Mouse (Mus musculus): ENCODE results near the gene 1700025C18Rik. TPM values are rescaled to one million over a fixed set of nuclear protein-coding genes. Genes with fewer than 3 reads are reported as not detected.
A peak's percentile ranks its signal among the peaks of the same experiment; 100 is the strongest.

1700025C18Rik gene
- polyA plus RNA-seq, 1 experiment, result 28.7 TPM

GRCm38 (mm10) chr2:165098861-165099260, 8.3 kb upstream of the 1700025C18Rik start:
- Histone ChIP-seq H3K4me1 (ENCODE audit: control insufficient read depth, insufficient read depth, low read length) (peaks cover 3% of the 10 kb centered on the region), H3K27me3 (ENCODE audit: control insufficient read depth, insufficient read depth, low read length) (no peaks in the 10 kb centered on the region), H3K4me3 (ENCODE audit: control insufficient read depth, low read depth, low read length) (no peak overlapping the region), H3K36me3 (ENCODE audit: control insufficient read depth, insufficient read depth, low read length) (no peaks in the 10 kb centered on the region), H3K27ac (ENCODE audit: control insufficient read depth, insufficient read depth, low read depth, low read length) (no peak overlapping the region)
- TF ChIP-seq POLR2A (IDR thresholded peaks at IDR 0.05; ENCODE audit: control insufficient read depth, low read depth, low read length) (no peak), CTCF (IDR thresholded peaks at IDR 0.05; ENCODE audit: control insufficient read depth, insufficient read depth, insufficient replicate concordance, low read depth, low read length) (no peak)

- Histone ChIP-seq H3K27ac (ENCODE audit: control insufficient read depth, insufficient read depth, low read depth, low read length) (no peak overlapping the region), H3K4me1 (ENCODE audit: control insufficient read depth, insufficient read depth, low read length) (peaks cover 3% of the 10 kb centered on the region), H3K36me3 (ENCODE audit: control insufficient read depth, insufficient read depth, low read length) (no peaks in the 10 kb centered on the region), H3K27me3 (ENCODE audit: control insufficient read depth, insufficient read depth, low read length) (no peaks in the 10 kb centered on the region), H3K4me3 (ENCODE audit: control insufficient read depth, low read depth, low read length) (no peak overlapping the region)
- TF ChIP-seq POLR2A (IDR thresholded peaks at IDR 0.05; ENCODE audit: control insufficient read depth, low read depth, low read length) (no peak), CTCF (IDR thresholded peaks at IDR 0.05; ENCODE audit: control insufficient read depth, insufficient read depth, insufficient replicate concordance, low read depth, low read length) (no peak)
Observed at GRCm38 (mm10) chr2:165096367-165096766, 5.8 kb upstream of the 1700025C18Rik start.

GRCm38 (mm10) chr2:165092393-165092792, 1.8 kb upstream of the 1700025C18Rik start:
- Histone ChIP-seq H3K36me3 (ENCODE audit: control insufficient read depth, insufficient read depth, low read length) (no peaks in the 10 kb centered on the region), H3K4me1 (ENCODE audit: control insufficient read depth, insufficient read depth, low read length) (no peaks in the 10 kb centered on the region; the same call in 1 of the 2 replicates), H3K4me3 (ENCODE audit: control insufficient read depth, low read depth, low read length) (peak overlapping the region; percentile 79), H3K27me3 (ENCODE audit: control insufficient read depth, insufficient read depth, low read length) (no peaks in the 10 kb centered on the region), H3K27ac (ENCODE audit: control insufficient read depth, insufficient read depth, low read depth, low read length) (no peak overlapping the region)
- TF ChIP-seq CTCF (IDR thresholded peaks at IDR 0.05; ENCODE audit: control insufficient read depth, insufficient read depth, insufficient replicate concordance, low read depth, low read length) (no peak), POLR2A (IDR thresholded peaks at IDR 0.05; ENCODE audit: control insufficient read depth, low read depth, low read length) (no peak)

GRCm38 (mm10) chr2:165091433-165091965, 949 bp upstream of the 1700025C18Rik start:
- Histone ChIP-seq H3K27ac (ENCODE audit: control insufficient read depth, insufficient read depth, low read depth, low read length) (no peak overlapping the region), H3K4me3 (ENCODE audit: control insufficient read depth, low read depth, low read length) (peak overlapping the region; percentile 79), H3K27me3 (ENCODE audit: control insufficient read depth, insufficient read depth, low read length) (no peaks in the 10 kb centered on the region), H3K36me3 (ENCODE audit: control insufficient read depth, insufficient read depth, low read length) (no peaks in the 10 kb centered on the region), H3K4me1 (ENCODE audit: control insufficient read depth, insufficient read depth, low read length) (no peaks in the 10 kb centered on the region)
- no peak for TF ChIP-seq POLR2A (IDR thresholded peaks at IDR 0.05; ENCODE audit: control insufficient read depth, low read depth, low read length)
- no peak for TF ChIP-seq CTCF (IDR thresholded peaks at IDR 0.05; ENCODE audit: control insufficient read depth, insufficient read depth, insufficient replicate concordance, low read depth, low read length)

- H3K36me3 ChIP-seq (ENCODE audit: control insufficient read depth, insufficient read depth, low read length), result no peaks in the 10 kb centered on the region
- no peak overlapping the region for H3K27ac ChIP-seq (ENCODE audit: control insufficient read depth, insufficient read depth, low read depth, low read length)
- no peaks in the 10 kb centered on the region for H3K27me3 ChIP-seq (ENCODE audit: control insufficient read depth, insufficient read depth, low read length)
- no peaks in the 10 kb centered on the region for H3K4me1 ChIP-seq (ENCODE audit: control insufficient read depth, insufficient read depth, low read length)
- TF ChIP-seq POLR2A (IDR thresholded peaks at IDR 0.05; ENCODE audit: control insufficient read depth, low read depth, low read length) (no peak), CTCF (IDR thresholded peaks at IDR 0.05; ENCODE audit: control insufficient read depth, insufficient read depth, insufficient replicate concordance, low read depth, low read length) (no peak)
- peak overlapping the region; percentile 58 for H3K4me3 ChIP-seq (ENCODE audit: control insufficient read depth, low read depth, low read length)
Observed at GRCm38 (mm10) chr2:165089470-165089869, 1.1 kb downstream of the 1700025C18Rik start.

- Histone ChIP-seq H3K4me1 (ENCODE audit: control insufficient read depth, insufficient read depth, low read length) (no peaks in the 10 kb centered on the region), H3K4me3 (ENCODE audit: control insufficient read depth, low read depth, low read length) (no peak overlapping the region), H3K36me3 (ENCODE audit: control insufficient read depth, insufficient read depth, low read length) (no peaks in the 10 kb centered on the region), H3K27ac (ENCODE audit: control insufficient read depth, insufficient read depth, low read depth, low read length) (no peak overlapping the region), H3K27me3 (ENCODE audit: control insufficient read depth, insufficient read depth, low read length) (no peaks in the 10 kb centered on the region)
- TF ChIP-seq CTCF (IDR thresholded peaks at IDR 0.05; ENCODE audit: control insufficient read depth, insufficient read depth, insufficient replicate concordance, low read depth, low read length) (no peak), POLR2A (IDR thresholded peaks at IDR 0.05; ENCODE audit: control insufficient read depth, low read depth, low read length) (no peak)
Observed at GRCm38 (mm10) chr2:165086634-165087033, 3.9 kb downstream of the 1700025C18Rik start.

- no peaks in the 10 kb centered on the region for H3K27me3 ChIP-seq (ENCODE audit: control insufficient read depth, insufficient read depth, low read length)
- no peaks in the 10 kb centered on the region for H3K4me1 ChIP-seq (ENCODE audit: control insufficient read depth, insufficient read depth, low read length)
- H3K27ac ChIP-seq (ENCODE audit: control insufficient read depth, insufficient read depth, low read depth, low read length), result no peak overlapping the region
- H3K36me3 ChIP-seq (ENCODE audit: control insufficient read depth, insufficient read depth, low read length), result no peaks in the 10 kb centered on the region
- no peak for TF ChIP-seq CTCF (IDR thresholded peaks at IDR 0.05; ENCODE audit: control insufficient read depth, insufficient read depth, insufficient replicate concordance, low read depth, low read length)
- H3K4me3 ChIP-seq (ENCODE audit: control insufficient read depth, low read depth, low read length), result no peak overlapping the region
Observed at GRCm38 (mm10) chr2:165081257-165081656, 9.3 kb downstream of the 1700025C18Rik start.

- no peaks in the 10 kb centered on the region for H3K4me1 ChIP-seq (ENCODE audit: control insufficient read depth, insufficient read depth, low read length)
- H3K27ac ChIP-seq (ENCODE audit: control insufficient read depth, insufficient read depth, low read depth, low read length), result no peak overlapping the region
- H3K27me3 ChIP-seq (ENCODE audit: control insufficient read depth, insufficient read depth, low read length), result no peaks in the 10 kb centered on the region
- H3K4me3 ChIP-seq (ENCODE audit: control insufficient read depth, low read depth, low read length), result no peak overlapping the region
- TF ChIP-seq POLR2A (IDR thresholded peaks at IDR 0.05; ENCODE audit: control insufficient read depth, low read depth, low read length), result no peak
- TF ChIP-seq CTCF (IDR thresholded peaks at IDR 0.05; ENCODE audit: control insufficient read depth, insufficient read depth, insufficient replicate concordance, low read depth, low read length), result no peak
- H3K36me3 ChIP-seq (ENCODE audit: control insufficient read depth, insufficient read depth, low read length), result no peaks in the 10 kb centered on the region
Observed at GRCm38 (mm10) chr2:165080657-165081056, 9.9 kb downstream of the 1700025C18Rik start.

Measured in testis, adult 2 months (tissue).